In genomic region chr3:19829752-19830151, GRCm38 (mm10) we compare ENCODE assay signal across 18 mouse cellular contexts.
DNase-seq lines count a peak whose midpoint lies in the region; ATAC-seq lines count a peak whose summit lies in the region.
"Had no signal": no experiment of that assay in that cellular context is flagged by ENCODE, and none has a peak within 500 bp of the region (broad histone marks: within the 10 kb centered on the region; RNA-seq: fewer than 3 reads in every experiment).

No protein-coding gene starts in this region.

- DNase-seq in 416B (ENCODE audit: low read depth): peak; percentile 13
- DNase-seq in c-Kit-positive CD71-negative TER-119-negative erythroid progenitor cells, embryonic 14.5 days (ENCODE audit: low read depth): peak; percentile 8
- DNase-seq in B cell, adult 2 months: no peak
- no peak for DNase-seq in right cerebral cortex, postnatal 4 days
- no peak for DNase-seq in spleen, postnatal 4 days (ENCODE audit: low spot score in 2 of 2)
- DNase-seq: adrenal gland, adult 2 months; adrenal gland, postnatal 10 days; adrenal gland, postnatal 25 days; cerebellum, adult 11-12 months; cerebellum, adult 2 months; cerebellum, adult 9-10 months; cerebellum, postnatal 14 days; cerebellum, postnatal 36 days; forebrain, postnatal 0 days had no signal

- ATAC-seq in hematopoietic stem cell, adult 5-6 weeks (replicated peaks in 1 of 2; ENCODE audit: insufficient read depth in 1 of 2, low FRiP score in 2 of 2, low TSS enrichment in 1 of 2, low read depth in 1 of 2, poor library complexity in 2 of 2, severe bottlenecking in 2 of 2): peak; percentile 73 to 81
- ATAC-seq: CD4-positive, CD25-positive, alpha-beta regulatory T cell, adult 4 months; forebrain, embryonic 13.5 days; forebrain, embryonic 15.5 days; forebrain, postnatal 0 days had no signal

Comparison
In these comparisons a context has a peak if more than half of its experiments do, and no peak if none do; other contexts are left out.
1. DNase-seq: peak in 416B (single experiment) and c-Kit-positive CD71-negative TER-119-negative erythroid progenitor cells, embryonic 14.5 days (single experiment); none in B cell, adult 2 months (0 of 2), right cerebral cortex, postnatal 4 days (single experiment) and spleen, postnatal 4 days (0 of 2).